Mouse (Mus musculus) CH12.LX (cell line): ENCODE results near the gene Arsb. TPM values are rescaled to one million over a fixed set of nuclear protein-coding genes. Genes with fewer than 3 reads are reported as not detected.
"Not testable (repeated sequence)": the region's sequence is repeated elsewhere in the genome, so short reads cannot be mapped to it uniquely, and the experiment has no call there.

ENCODE experiments used
- DNase-seq: peaks from one replicate; pipeline ENCODE4 v3.0.0-alpha.2; 2013; ENCODE audit errors: extremely low read depth
- H3K27ac ChIP-seq: 2 replicates; pipeline ENCODE4 v1.5.1; 2012; ENCODE audit warnings: low read depth, mild to moderate bottlenecking, control low read depth, moderate library complexity; ENCODE audit not compliant: insufficient read depth
- H3K27me3 ChIP-seq: replicated peaks from 2 replicates; pipeline ENCODE3; 2012; ENCODE audit warnings: inconsistent platforms
- H3K36me3 ChIP-seq, 2 experiments: replicated peaks in 1 of 2; 2 replicates each; pipeline versions ENCODE3 to v1.6.1; 2012; ENCODE audit warnings: inconsistent platforms in 1 of 2, low read length in 1 of 2, mild to moderate bottlenecking in 1 of 2, mixed read lengths in 1 of 2, moderate library complexity in 1 of 2; ENCODE audit not compliant: control insufficient read depth in 1 of 2, insufficient read depth in 1 of 2
- H3K4me1 ChIP-seq, 2 experiments: 2 replicates each; pipeline ENCODE4 v1.6.1; 2012; ENCODE audit warnings: inconsistent platforms in 1 of 2, moderate library complexity in 1 of 2; ENCODE audit not compliant: insufficient read depth in 2 of 2, control insufficient read depth in 1 of 2
- H3K4me2 ChIP-seq: 2 replicates; pipeline ENCODE4 v1.6.1; 2012; ENCODE audit warnings: low read depth, mild to moderate bottlenecking, control low read depth; ENCODE audit not compliant: poor library complexity, insufficient read depth, severe bottlenecking
- H3K4me3 ChIP-seq, 3 experiments: fragments of 150-350 bp in 1 of 3; sonication (generic) in 1 of 3; replicated peaks in 1 of 3; 2 replicates each; pipeline versions ENCODE3 to v1.5.1; 2011 to 2012; ENCODE audit warnings: low read depth in 2 of 3, low read length in 2 of 3, mild to moderate bottlenecking in 2 of 3, moderate library complexity in 2 of 3, control low read depth in 1 of 3, improper control_type of control experiment in 1 of 3, inconsistent platforms in 1 of 3, mixed read lengths in 1 of 3; ENCODE audit not compliant: poor library complexity in 1 of 3
- H3K79me2 ChIP-seq: replicated peaks from 2 replicates; pipeline ENCODE4 v1.6.1; 2012; ENCODE audit warnings: mild to moderate bottlenecking, moderate library complexity; ENCODE audit not compliant: control insufficient read depth, poor library complexity, insufficient read depth, severe bottlenecking; ENCODE audit errors: extremely low read depth
- H3K9ac ChIP-seq: 2 replicates; pipeline ENCODE4 v1.6.1; 2012; ENCODE audit warnings: low read depth, mild to moderate bottlenecking, control low read depth, moderate library complexity; ENCODE audit not compliant: insufficient read depth
- H3K9me3 ChIP-seq: replicated peaks from 2 replicates; pipeline ENCODE3; 2012; ENCODE audit warnings: low read length, inconsistent platforms, mixed read lengths
- CTCF ChIP-seq, 2 experiments: IDR thresholded peaks in 1 of 2; conservative IDR thresholded peaks in 1 of 2; 2 replicates each; pipeline ENCODE4 v1.5.1; 2011 to 2012; ENCODE audit warnings: low read depth in 2 of 2, low read length in 2 of 2, improper control_type of control experiment in 1 of 2, inconsistent platforms in 1 of 2, mild to moderate bottlenecking in 1 of 2, moderate library complexity in 1 of 2
- E2F4 ChIP-seq: IDR thresholded peaks from 2 replicates; pipeline ENCODE4 v1.6.1; 2011; ENCODE audit warnings: low read depth, low read length, improper control_type of control experiment; ENCODE audit not compliant: insufficient replicate concordance
- ETS1 ChIP-seq: conservative IDR thresholded peaks from 2 replicates; pipeline ENCODE4 v1.6.1; 2012; ENCODE audit warnings: low read depth, mild to moderate bottlenecking, inconsistent platforms, low read length, improper control_type of control experiment, moderate library complexity
- HCFC1 ChIP-seq: IDR thresholded peaks from 2 replicates; pipeline ENCODE4 v1.6.1; 2012; ENCODE audit warnings: low read depth, mild to moderate bottlenecking, inconsistent platforms, low read length, improper control_type of control experiment
- IRF4 ChIP-seq: IDR thresholded peaks from 2 replicates; pipeline ENCODE4 v1.6.1; 2014; ENCODE audit warnings: low read depth, mild to moderate bottlenecking, inconsistent platforms, low read length, improper control_type of control experiment
- MAFK ChIP-seq: IDR thresholded peaks from 2 replicates; pipeline ENCODE4 v1.6.1; 2011; ENCODE audit warnings: low read length, improper control_type of control experiment; ENCODE audit not compliant: insufficient replicate concordance
- MAZ ChIP-seq: IDR thresholded peaks from 2 replicates; pipeline ENCODE4 v1.6.1; 2012; ENCODE audit warnings: low read depth, mild to moderate bottlenecking, inconsistent platforms, low read length, improper control_type of control experiment, moderate library complexity
- MEF2A ChIP-seq: IDR thresholded peaks from 2 replicates; pipeline ENCODE4 v1.6.1; 2014; ENCODE audit warnings: low read depth, mild to moderate bottlenecking, inconsistent platforms, low read length, improper control_type of control experiment, borderline replicate concordance
- MXI1 ChIP-seq: IDR thresholded peaks from 2 replicates; pipeline ENCODE4 v1.6.1; 2011; ENCODE audit warnings: mild to moderate bottlenecking, low read depth, low read length, improper control_type of control experiment
- MYC ChIP-seq: IDR thresholded peaks from 2 replicates; pipeline ENCODE4 v1.6.1; 2011; ENCODE audit warnings: low read depth, mild to moderate bottlenecking, improper control_type of control experiment, low read length
- PAX5 ChIP-seq: IDR thresholded peaks from 2 replicates; pipeline ENCODE4 v1.6.1; 2012; ENCODE audit warnings: low read length, inconsistent platforms, mixed read lengths
- POLR2AphosphoS2 ChIP-seq: IDR thresholded peaks from 2 replicates; pipeline ENCODE4 v1.6.1; 2011; ENCODE audit warnings: low read depth, low read length, improper control_type of control experiment
- RAD21 ChIP-seq: IDR thresholded peaks from 2 replicates; pipeline ENCODE4 v1.6.1; 2011; ENCODE audit warnings: low read depth, mild to moderate bottlenecking, low read length, improper control_type of control experiment, moderate library complexity
- RCOR1 ChIP-seq: conservative IDR thresholded peaks from 2 replicates; pipeline ENCODE4 v1.6.1; 2012; ENCODE audit warnings: low read depth, mild to moderate bottlenecking, inconsistent platforms, low read length, improper control_type of control experiment
- TCF12 ChIP-seq: IDR thresholded peaks from 2 replicates; pipeline ENCODE4 v1.6.1; 2014; ENCODE audit warnings: low read depth, mild to moderate bottlenecking, inconsistent platforms, low read length, improper control_type of control experiment
- USF1 ChIP-seq: IDR thresholded peaks from 2 replicates; pipeline ENCODE4 v1.6.1; 2014; ENCODE audit warnings: low read depth, mild to moderate bottlenecking, inconsistent platforms, low read length, improper control_type of control experiment
- USF2 ChIP-seq: conservative IDR thresholded peaks from 2 replicates; pipeline ENCODE4 v1.6.1; 2011; ENCODE audit warnings: low read depth, low read length, improper control_type of control experiment
- ZC3H11A ChIP-seq: IDR thresholded peaks from 2 replicates; pipeline ENCODE4 v1.6.1; 2012; ENCODE audit warnings: low read depth, mild to moderate bottlenecking, inconsistent platforms, low read length, improper control_type of control experiment
- ZKSCAN1 ChIP-seq: IDR thresholded peaks from 2 replicates; pipeline ENCODE4 v1.6.1; 2012; ENCODE audit warnings: low read depth, inconsistent platforms, low read length, improper control_type of control experiment, borderline replicate concordance
- ZMIZ1 ChIP-seq: IDR thresholded peaks from 2 replicates; pipeline ENCODE4 v1.6.1; 2012; ENCODE audit warnings: low read depth, mild to moderate bottlenecking, inconsistent platforms, low read length, improper control_type of control experiment
- ZNF384 ChIP-seq: IDR thresholded peaks from 2 replicates; pipeline ENCODE4 v1.6.1; 2012; ENCODE audit warnings: low read depth, low read length, improper control_type of control experiment, inconsistent platforms
- dilution Hi-C: fragments of 300-500 bp; cut with MboI; formaldehyde crosslinking; loops from 2 replicates; pipeline ENCODE4 v1.14.3; 2020; ENCODE audit warnings: low sequenced_read_pairs; ENCODE audit not compliant: extremely low pct_unique_long_range_greater_than_20kb, extremely low pct_ligation_motif_present
- in situ Hi-C: fragments of 300-500 bp; cut with MboI; formaldehyde crosslinking; loops from 3 replicates; pipeline ENCODE4 v1.14.3; 2019; ENCODE audit warnings: low sequenced_read_pairs, low pct_ligation_motif_present, low pct_unique_long_range_greater_than_20kb, mixed read lengths
- polyA plus RNA-seq: library from polyadenylated mRNA; unstranded; fragments of >175 nt; gene quantifications from 2 replicates; pipeline ENCODE4 v1.2.1, GENCODE M21; 2012; ENCODE audit warnings: low read depth; ENCODE audit not compliant: insufficient read length
- total RNA-seq, 2 experiments: library from RNA; depleted of rRNA; stranded (reverse); fragments of 300-350 nt in 1 of 2; fragments of >200 nt in 1 of 2; gene quantifications; 2 replicates each; pipeline ENCODE4 v1.2.3; 2012 to 2014

The Arsb gene
- total and polyA plus RNA-seq, 3 experiments, result 1.0 to 9.8 (median 2.0) TPM

GRCm38 (mm10) chr13:93984521-93984920 is 213.1 kb downstream of the Arsb start:
- H3K9ac ChIP-seq, result no peak overlapping the region
- no peak overlapping the region for H3K4me3 ChIP-seq
- no peaks in the 10 kb centered on the region for H3K79me2 ChIP-seq
- H3K4me2 ChIP-seq, result no peak overlapping the region
- H3K9me3 ChIP-seq, result peaks cover 3% of the 10 kb centered on the region
- in situ Hi-C loops (no loop called here), dilution Hi-C loops (no loop called here)
- H3K27me3 ChIP-seq, result no peaks in the 10 kb centered on the region
- TF ChIP-seq HCFC1, result no peak
- no peak for TF ChIP-seq ZMIZ1
- TF ChIP-seq MAFK, result no peak
- TF ChIP-seq RAD21, result no peak
- TF ChIP-seq ETS1, result no peak
- no peak for TF ChIP-seq MXI1
- no peak for TF ChIP-seq ZC3H11A
- TF ChIP-seq MYC, result no peak
- TF ChIP-seq CTCF (conservative IDR thresholded peaks at IDR 0.05 in 1 of 2, IDR thresholded peaks at IDR 0.05 in 1 of 2; ENCODE audit: low read depth in 2 of 2, low read length in 2 of 2), result no peak
- no peak for TF ChIP-seq MEF2A
- TF ChIP-seq TCF12, result no peak
- TF ChIP-seq IRF4, result no peak
- no peak for TF ChIP-seq ZNF384
- TF ChIP-seq E2F4, result no peak
- peaks cover 2 to 7% of the 10 kb centered on the region in 2 experiments; a peak in 3 of 4 replicates for H3K4me1 ChIP-seq
- H3K27ac ChIP-seq, result no peak overlapping the region
- no peak for DNase-seq
- no peaks in the 10 kb centered on the region for H3K36me3 ChIP-seq

- no peak overlapping the region for H3K9ac ChIP-seq
- no peak overlapping the region for H3K4me3 ChIP-seq
- H3K9me3 ChIP-seq, result peaks cover 3% of the 10 kb centered on the region
- dilution Hi-C loops, result no loop called here
- peaks cover 2 to 14% of the 10 kb centered on the region in 2 experiments for H3K4me1 ChIP-seq
- H3K36me3 ChIP-seq, result no peaks in the 10 kb centered on the region
- no peaks in the 10 kb centered on the region for H3K27me3 ChIP-seq
- H3K27ac ChIP-seq, result no peak overlapping the region
- no peaks in the 10 kb centered on the region for H3K79me2 ChIP-seq
- TF ChIP-seq ZC3H11A (no peak), CTCF (conservative IDR thresholded peaks at IDR 0.05 in 1 of 2, IDR thresholded peaks at IDR 0.05 in 1 of 2; ENCODE audit: low read depth in 2 of 2, low read length in 2 of 2) (no peak), MAZ (no peak), TCF12 (no peak), USF1 (no peak), USF2 (no peak), ETS1 (no peak), MAFK (no peak), IRF4 (no peak), RAD21 (no peak), ZKSCAN1 (no peak), ZNF384 (no peak), PAX5 (no peak), RCOR1 (no peak), POLR2AphosphoS2 (no peak)
- H3K4me2 ChIP-seq, result no peak overlapping the region
- in situ Hi-C loops, result no loop called here
- no peak for DNase-seq
These were observed 213.8 kb downstream of the Arsb start for GRCm38 (mm10) chr13:93985181-93985580.

- H3K79me2 ChIP-seq, H3K27me3 ChIP-seq, dilution Hi-C loops, H3K36me3 ChIP-seq, in situ Hi-C loops, H3K9me3 ChIP-seq, H3K9ac ChIP-seq, H3K4me2 ChIP-seq, DNase-seq, H3K27ac ChIP-seq, H3K4me3 ChIP-seq: not testable (repeated sequence)
- H3K4me1 ChIP-seq, result peaks cover 2 to 19% of the 10 kb centered on the region in 2 experiments
These were observed 214.3 kb downstream of the Arsb start for GRCm38 (mm10) chr13:93985750-93986149.
